Mouse (Mus musculus) right cerebral cortex, postnatal 14 days (tissue): ENCODE measurements around the gene Tet1.
"Not testable (repeated sequence)": the region's sequence is repeated elsewhere in the genome, so short reads cannot be mapped to it uniquely, and the experiment has no call there.

Source experiments
- DNase-seq: peaks from one replicate; pipeline ENCODE4 v3.0.0; 2022

Gene Tet1

DNA sequence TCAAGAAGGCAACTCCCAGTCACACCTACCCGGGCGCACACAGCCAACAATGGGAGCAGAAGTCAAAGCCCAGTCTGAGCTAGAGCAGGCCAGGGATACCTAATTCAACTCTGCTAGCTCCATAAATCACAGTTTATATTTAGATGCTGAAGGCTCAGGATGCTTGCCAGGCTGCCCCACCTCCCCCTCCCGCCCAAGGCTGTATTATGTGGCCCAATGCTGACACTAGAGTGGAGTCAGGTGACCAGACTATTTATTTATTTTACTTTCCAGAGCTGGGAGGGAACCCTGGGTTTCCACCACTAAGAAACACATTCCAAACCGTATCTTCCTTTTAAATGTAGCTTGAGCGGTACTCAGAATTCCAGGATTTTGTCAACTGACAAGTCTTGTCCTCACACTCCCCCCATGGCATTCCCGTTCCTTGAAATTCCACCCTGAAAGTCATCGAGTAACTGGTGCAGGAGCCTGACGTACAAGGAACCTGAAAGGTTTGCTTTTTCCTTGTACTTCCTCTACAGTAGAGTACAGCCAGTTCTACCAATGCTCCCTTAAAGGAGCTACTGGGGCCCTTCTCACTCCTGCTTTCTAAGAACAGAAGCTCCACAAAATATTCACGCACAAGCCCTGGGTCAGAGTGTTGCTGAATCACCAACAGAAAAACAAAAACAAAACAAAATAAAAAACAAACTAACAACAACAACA, 64.9 kb downstream of the Tet1 start:
- DNase-seq: no peak

DNA sequence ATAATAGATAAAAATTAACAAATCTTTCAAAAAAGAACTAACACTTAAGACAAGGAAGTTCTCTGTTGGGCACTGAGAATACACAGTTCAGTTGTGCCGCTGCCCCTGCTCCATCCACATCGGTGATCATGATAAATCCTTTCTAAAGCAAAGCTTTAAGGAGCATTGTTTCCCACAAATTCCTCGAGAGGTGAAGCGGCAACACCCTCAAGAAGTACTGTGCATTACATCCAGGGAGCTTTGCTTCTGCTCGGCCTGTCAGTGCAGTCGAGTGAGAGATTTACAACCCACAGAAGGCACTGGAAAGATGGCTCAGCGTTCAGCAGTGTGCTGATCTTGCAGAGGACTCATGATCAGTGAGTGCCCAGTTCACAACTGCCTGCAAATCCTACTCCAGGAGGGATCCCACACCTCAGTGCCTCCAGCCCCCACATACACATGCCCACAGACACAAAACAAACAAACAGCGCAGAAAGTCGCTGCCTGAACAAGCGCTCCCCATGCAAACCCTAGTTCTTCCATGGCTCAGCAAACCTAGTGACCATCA, 66.8 kb downstream of the Tet1 start:
- no peak for DNase-seq

GRCm38 (mm10) chr10:62840687-62841086, 68.1 kb downstream of the Tet1 start:
- DNase-seq: no peak

- DNase-seq: no peak
These were observed 70.8 kb downstream of the Tet1 start for GRCm38 (mm10) chr10:62837987-62838386.

GRCm38 (mm10) chr10:62832783-62833182, 76.0 kb downstream of the Tet1 start:
- DNase-seq: no peak

GRCm38 (mm10) chr10:62831546-62831945, 77.2 kb downstream of the Tet1 start:
- no peak for DNase-seq

DNA sequence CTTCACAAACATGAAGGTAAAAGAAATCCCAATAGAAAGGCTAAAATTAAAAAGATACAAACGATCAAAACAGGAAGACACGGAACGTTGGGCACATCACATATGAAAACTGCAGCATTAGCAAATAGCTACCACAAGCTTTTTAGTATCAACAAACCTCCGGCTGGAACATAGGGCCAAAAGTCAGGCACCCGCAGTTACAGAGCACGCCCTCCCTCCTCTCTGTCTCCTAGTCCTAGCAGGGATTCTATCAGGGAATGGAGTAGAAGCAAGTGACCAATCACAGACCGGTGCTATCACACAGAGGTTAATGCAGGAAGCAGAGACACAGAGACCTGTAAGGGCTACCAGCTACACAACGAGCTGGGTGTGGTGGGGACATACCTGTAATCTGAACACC, 84.3 kb downstream of the Tet1 start:
- DNase-seq: no peak

DNA sequence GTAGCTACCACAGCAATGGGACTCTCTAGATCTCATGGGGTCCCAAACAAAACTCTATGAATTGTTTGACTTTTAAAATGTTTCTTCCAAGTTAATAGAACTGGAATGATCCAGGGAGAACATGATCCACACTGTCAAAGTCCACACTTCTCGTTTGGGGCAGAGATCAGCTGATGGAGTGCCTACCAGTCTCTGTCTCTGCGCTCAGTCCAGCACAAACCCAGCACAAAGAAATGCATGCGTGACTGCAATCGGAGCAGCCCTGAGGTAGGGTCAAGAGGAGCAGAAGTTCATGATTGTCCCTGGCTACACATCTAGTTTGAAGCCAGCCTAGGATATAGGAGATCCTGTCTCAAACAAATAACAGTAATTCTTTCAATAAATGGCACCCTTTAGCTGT, 85.4 kb downstream of the Tet1 start:
- DNase-seq: no peak

DNA sequence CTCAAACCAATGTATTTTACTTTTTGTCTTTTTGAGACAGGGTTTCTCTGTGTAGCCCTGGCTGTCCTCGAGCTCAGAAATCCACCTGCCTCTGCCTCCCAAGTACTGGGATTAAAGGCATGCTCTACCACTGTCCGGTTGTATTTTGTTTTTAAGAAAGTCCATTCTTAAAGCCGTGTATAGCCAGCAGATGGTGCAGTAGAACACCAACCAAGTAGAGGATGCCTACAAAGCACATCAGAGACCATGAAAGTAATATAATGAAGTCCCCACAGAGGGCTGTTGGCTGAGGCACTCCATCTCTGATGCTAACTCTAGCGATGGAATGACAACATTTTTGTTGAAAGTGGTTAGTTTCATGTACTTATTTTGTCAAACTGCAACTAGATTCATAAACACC, 98.8 kb downstream of the Tet1 start:
- no peak for DNase-seq

- DNase-seq: no peak
These were observed 100.0 kb downstream of the Tet1 start for GRCm38 (mm10) chr10:62808766-62809165.

DNA sequence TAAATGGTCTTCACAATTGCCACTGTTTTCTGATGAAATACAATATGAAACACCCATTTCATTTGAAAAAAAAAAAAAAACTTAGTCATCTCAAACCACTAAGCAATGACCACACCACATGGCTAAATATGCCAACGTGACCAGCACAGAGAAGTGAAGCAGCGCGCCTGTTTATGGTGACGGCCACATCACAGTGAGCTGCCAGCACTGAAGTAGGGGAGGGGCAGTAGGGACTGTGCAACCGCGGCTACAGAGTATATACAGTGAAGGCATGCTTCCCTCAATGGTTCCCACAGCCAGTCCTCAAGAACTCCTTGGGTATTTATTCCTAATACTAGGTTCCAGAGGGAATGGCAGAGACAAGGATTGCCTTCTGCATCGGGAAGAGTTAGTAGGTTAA, 100.5 kb downstream of the Tet1 start:
- no peak for DNase-seq

DNA sequence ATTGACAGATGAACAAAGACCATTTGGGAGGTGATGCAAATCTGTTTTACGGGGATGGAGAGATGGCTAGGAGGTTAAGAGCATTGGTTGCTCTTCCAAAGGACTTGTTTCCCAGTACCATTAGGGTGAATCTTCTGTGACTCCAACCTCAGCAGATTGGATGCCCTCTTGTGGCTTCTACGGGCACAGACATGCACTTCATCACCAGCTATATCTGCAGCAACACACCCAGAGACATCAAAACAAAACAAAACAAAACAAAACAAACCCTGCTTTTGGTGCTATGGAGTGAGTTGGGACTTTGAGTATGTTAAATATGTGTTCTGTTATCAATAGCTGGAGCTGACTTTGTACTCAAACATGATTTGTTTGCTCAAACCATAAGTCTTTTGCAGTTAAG, 104.7 kb downstream of the Tet1 start:
- no peak for DNase-seq

DNA sequence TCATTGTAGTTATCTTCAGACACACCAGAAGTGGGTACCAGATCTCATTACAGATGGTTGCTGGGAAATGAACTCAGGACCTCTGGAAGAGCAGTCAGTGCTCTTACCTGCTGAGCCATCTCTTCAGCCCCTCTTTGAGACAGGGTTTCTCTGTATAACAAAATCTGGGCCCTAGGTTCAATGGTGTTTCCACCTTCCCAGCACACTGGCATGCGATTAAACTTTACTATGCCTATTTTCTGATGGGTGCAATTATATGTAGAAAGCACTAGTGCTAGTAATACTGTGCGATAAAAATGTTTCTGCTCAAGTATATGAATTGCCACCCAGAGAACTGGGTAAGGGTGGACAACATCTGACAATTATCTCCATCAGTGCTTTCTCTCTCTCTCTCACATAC, 105.5 kb downstream of the Tet1 start:
- no peak for DNase-seq

DNA sequence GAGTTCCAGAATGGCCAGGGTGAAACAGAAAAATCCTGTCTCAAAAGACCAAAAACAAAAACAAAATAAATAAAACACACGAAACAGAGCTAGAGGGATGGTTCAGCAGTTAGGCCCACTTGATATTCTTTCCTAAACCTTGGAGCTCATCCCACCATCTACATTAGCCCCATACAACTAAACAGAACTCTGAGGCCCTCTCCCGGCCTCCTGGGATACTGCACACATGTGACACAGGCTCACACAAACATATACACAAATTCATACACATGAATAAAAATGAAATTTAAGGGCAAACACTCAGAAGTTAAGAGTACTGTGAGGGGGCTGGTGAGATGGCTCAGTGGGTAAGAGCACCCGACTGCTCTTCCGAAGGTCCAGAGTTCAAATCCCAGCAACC, 114.6 kb downstream of the Tet1 start:
- no peak for DNase-seq

DNA sequence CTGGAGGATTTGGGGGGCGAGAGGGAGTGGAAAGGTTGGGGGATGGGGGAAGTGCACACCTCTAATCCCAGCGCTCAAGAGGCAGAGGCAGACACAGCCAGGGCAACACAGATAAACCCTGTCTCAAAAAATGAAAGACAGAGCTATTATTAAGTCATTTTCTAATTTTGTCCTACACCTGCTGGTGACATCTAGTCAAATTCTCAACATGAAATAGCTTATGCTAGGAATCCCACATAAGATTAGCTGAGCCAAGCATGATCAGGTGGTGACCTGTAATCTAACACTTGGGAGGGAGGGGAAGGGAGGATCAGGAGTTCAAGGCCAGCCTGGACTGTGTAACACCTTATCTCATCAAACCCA, 115.7 kb downstream of the Tet1 start:
- no peak for DNase-seq

- peak; percentile 99 for DNase-seq
These were observed 116.4 kb downstream of the Tet1 start, which contains the start of gene Ccar1 for GRCm38 (mm10) chr10:62792177-62793090. Gene Ccar1 (minus strand): TSS chr10:62792286.

- peak; percentile 42 for DNase-seq
These were observed 117.3 kb downstream of the Tet1 start for GRCm38 (mm10) chr10:62791251-62792176.

DNA sequence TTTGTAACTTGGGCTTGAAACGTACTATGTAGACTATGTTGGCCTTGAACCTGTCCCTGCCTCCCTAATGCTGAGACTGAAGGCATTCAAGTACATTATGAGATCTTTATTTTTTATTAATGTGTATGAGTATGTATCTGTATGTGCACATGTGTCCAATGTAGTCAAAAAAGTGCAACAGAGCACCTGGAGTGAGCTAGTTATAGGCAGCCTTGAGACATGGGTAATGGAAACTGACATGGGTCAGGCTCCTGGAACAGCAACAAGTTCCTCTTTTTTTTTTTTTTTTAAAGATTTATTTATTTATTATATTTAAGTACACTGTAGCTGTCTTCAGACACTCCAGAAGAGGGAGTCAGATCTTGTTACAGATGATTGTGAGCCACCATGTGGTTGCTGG, 127.0 kb downstream of the Tet1 start:
- not testable (repeated sequence) for DNase-seq
